Mouse (Mus musculus): ENCODE measurements around the gene Clasp2. TPM values are rescaled to one million over a fixed set of nuclear protein-coding genes. Genes with fewer than 3 reads are reported as not detected.

Gene Clasp2
- polyA plus RNA-seq, 1 experiment = 6.6 TPM

DNA sequence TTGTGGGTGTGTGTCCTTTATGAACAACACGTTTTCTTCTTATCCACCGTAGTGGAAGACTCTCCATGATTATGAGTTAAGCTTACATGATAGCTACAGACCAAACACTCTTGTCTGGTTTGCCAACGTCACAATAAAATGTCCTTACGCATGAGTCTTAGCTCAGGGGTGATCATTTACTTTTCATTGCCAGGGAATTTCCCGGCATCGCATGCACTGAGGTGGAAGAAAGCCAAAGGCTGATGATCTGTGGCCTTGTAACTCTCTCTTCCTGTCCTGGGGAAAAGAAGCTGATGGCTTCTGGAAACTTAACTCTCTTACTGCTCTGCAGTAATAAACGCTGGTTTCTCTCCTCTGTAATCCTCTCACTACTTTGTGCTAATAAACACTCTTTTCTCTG, 8.1 kb downstream of the Clasp2 start:
- TF ChIP-seq POLR2AphosphoS2 (IDR thresholded peaks at IDR 0.05; ENCODE audit: insufficient read length, low read depth) (no peak), TCF3 (IDR thresholded peaks at IDR 0.05; ENCODE audit: insufficient read length, low read depth) (no peak), E2F4 (IDR thresholded peaks at IDR 0.05; ENCODE audit: insufficient read depth) (no peak), TCF12 (IDR thresholded peaks at IDR 0.05; ENCODE audit: insufficient read depth, poor library complexity, severe bottlenecking) (no peak), MAX (IDR thresholded peaks at IDR 0.05; ENCODE audit: low read depth) (no peak), MYOD1 (IDR thresholded peaks at IDR 0.05; ENCODE audit: control insufficient read depth in 1 of 3, insufficient read length in 2 of 3, low read depth in 2 of 3) (no peak), SRF (IDR thresholded peaks at IDR 0.05; ENCODE audit: control insufficient read depth, insufficient read length, low read depth) (no peak), REST (IDR thresholded peaks at IDR 0.05; ENCODE audit: insufficient read depth, insufficient read length) (no peak), POLR2A (IDR thresholded peaks at IDR 0.05; ENCODE audit: insufficient read length, low read depth) (no peak), USF1 (IDR thresholded peaks at IDR 0.05; ENCODE audit: low read depth) (no peak), CEBPB (IDR thresholded peaks at IDR 0.05; ENCODE audit: insufficient read depth, poor library complexity, severe bottlenecking) (no peak), MYOG (IDR thresholded peaks at IDR 0.05; ENCODE audit: control insufficient read depth in 1 of 3, insufficient read depth in 1 of 3, insufficient read length in 2 of 3, low read depth in 2 of 3) (no peak)
- Histone ChIP-seq H3K79me2 (ENCODE audit: control insufficient read depth, insufficient read depth) (peaks cover 72% of the 10 kb centered on the region), H3K27me3 (ENCODE audit: control insufficient read depth, insufficient read depth, insufficient read length) (no peaks in the 10 kb centered on the region), H3ac (ENCODE audit: control insufficient read depth, insufficient read length) (no peak overlapping the region), H3K4me3 (no peak overlapping the region), H3K4me2 (ENCODE audit: low read depth) (no peak overlapping the region), H3K36me3 (ENCODE audit: control insufficient read depth, insufficient read depth) (no peaks in the 10 kb centered on the region)

DNA sequence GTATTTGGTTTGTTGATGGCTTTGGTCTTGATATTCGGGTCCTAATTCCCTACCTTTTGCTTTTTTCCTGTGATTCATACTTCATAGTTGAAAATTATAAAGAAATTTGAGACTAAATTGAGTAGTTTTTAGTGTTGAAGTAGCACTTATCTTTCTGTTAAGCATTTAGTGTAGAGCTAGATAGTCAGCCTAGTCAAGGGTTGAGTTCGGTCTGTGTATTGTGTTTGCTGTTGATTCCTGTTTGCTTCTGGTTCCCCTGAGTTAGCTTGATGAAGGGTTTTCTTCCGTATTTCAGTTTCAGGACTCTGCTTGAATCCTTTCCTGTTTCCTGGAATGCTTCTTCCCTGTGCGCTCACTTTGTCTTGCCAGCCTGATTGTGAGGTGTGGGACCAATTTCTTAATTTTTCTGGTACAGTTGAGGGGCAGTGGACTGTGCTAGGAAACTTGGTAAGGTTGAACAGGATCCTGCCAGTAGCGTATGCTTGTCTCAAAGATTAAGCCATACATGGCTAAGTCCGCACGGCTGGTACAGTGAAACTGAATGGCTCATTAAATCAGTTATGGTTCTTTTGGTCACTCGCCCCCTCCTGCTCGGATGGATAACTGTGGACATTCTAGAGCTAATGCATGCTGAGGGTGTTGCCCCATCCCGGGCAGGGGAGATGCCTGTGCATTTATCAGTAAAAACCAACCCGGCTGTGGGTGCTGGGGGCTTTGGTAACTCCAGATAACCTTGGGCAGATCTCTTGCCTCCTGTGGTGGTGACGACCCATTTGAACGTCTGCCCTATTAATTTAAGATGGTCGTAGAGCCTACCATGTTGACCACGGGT, 14.8 kb downstream of the Clasp2 start:
- no peaks in the 10 kb centered on the region for H3K27me3 ChIP-seq (ENCODE audit: control insufficient read depth, insufficient read depth, insufficient read length)
- H3K4me3 ChIP-seq = no peak overlapping the region
- no peak overlapping the region for H3ac ChIP-seq (ENCODE audit: control insufficient read depth, insufficient read length)
- no peak overlapping the region for H3K4me2 ChIP-seq (ENCODE audit: low read depth)
- no peaks in the 10 kb centered on the region for H3K36me3 ChIP-seq (ENCODE audit: control insufficient read depth, insufficient read depth)
- no peak for TF ChIP-seq CEBPB (IDR thresholded peaks at IDR 0.05; ENCODE audit: insufficient read depth, poor library complexity, severe bottlenecking)
- TF ChIP-seq E2F4 (IDR thresholded peaks at IDR 0.05; ENCODE audit: insufficient read depth) = no peak
- TF ChIP-seq USF1 (IDR thresholded peaks at IDR 0.05; ENCODE audit: low read depth) = no peak
- no peak for TF ChIP-seq MYOG (IDR thresholded peaks at IDR 0.05; ENCODE audit: control insufficient read depth in 1 of 3, insufficient read depth in 1 of 3, insufficient read length in 2 of 3, low read depth in 2 of 3)
- TF ChIP-seq POLR2AphosphoS2 (IDR thresholded peaks at IDR 0.05; ENCODE audit: insufficient read length, low read depth) = no peak
- TF ChIP-seq TCF12 (IDR thresholded peaks at IDR 0.05; ENCODE audit: insufficient read depth, poor library complexity, severe bottlenecking) = no peak
- peaks cover 36% of the 10 kb centered on the region for H3K79me2 ChIP-seq (ENCODE audit: control insufficient read depth, insufficient read depth)

DNA sequence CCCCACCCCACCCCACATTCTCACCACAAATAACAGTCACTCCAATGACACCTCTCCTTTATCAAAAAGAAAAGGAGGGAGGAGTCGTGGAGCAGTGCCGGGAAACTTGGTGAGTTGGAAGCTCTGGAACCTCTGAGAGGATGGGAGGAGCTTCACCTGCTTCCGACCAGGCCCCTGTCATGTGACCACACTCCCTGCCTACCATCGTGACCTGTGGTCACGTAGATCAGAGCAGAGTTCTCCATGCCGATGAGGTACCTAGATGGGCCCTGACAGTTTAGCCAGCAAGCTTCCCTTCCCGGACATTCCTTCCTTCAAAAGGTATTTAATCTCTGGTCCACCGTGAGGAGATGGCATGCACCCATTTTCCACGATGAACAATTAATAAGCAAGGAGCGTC, 17.2 kb downstream of the Clasp2 start:
- Histone ChIP-seq H3K4me2 (ENCODE audit: low read depth) (no peak overlapping the region), H3K27me3 (ENCODE audit: control insufficient read depth, insufficient read depth, insufficient read length) (no peaks in the 10 kb centered on the region), H3K79me2 (ENCODE audit: control insufficient read depth, insufficient read depth) (peaks cover 29% of the 10 kb centered on the region), H3K4me3 (no peak overlapping the region), H3K36me3 (ENCODE audit: control insufficient read depth, insufficient read depth) (peaks cover 4% of the 10 kb centered on the region), H3ac (ENCODE audit: control insufficient read depth, insufficient read length) (no peak overlapping the region)
- TF ChIP-seq USF1 (IDR thresholded peaks at IDR 0.05; ENCODE audit: low read depth) (no peak), MYOG (IDR thresholded peaks at IDR 0.05; ENCODE audit: control insufficient read depth in 1 of 3, insufficient read depth in 1 of 3, insufficient read length in 2 of 3, low read depth in 2 of 3) (no peak), TCF12 (IDR thresholded peaks at IDR 0.05; ENCODE audit: insufficient read depth, poor library complexity, severe bottlenecking) (no peak), POLR2AphosphoS2 (IDR thresholded peaks at IDR 0.05; ENCODE audit: insufficient read length, low read depth) (no peak), MAX (IDR thresholded peaks at IDR 0.05; ENCODE audit: low read depth) (no peak), POLR2A (IDR thresholded peaks at IDR 0.05; ENCODE audit: insufficient read length, low read depth) (no peak), SRF (IDR thresholded peaks at IDR 0.05; ENCODE audit: control insufficient read depth, insufficient read length, low read depth) (no peak), CEBPB (IDR thresholded peaks at IDR 0.05; ENCODE audit: insufficient read depth, poor library complexity, severe bottlenecking) (no peak), MYOD1 (IDR thresholded peaks at IDR 0.05; ENCODE audit: control insufficient read depth in 1 of 3, insufficient read length in 2 of 3, low read depth in 2 of 3) (no peak), TCF3 (IDR thresholded peaks at IDR 0.05; ENCODE audit: insufficient read length, low read depth) (no peak), E2F4 (IDR thresholded peaks at IDR 0.05; ENCODE audit: insufficient read depth) (no peak)

DNA sequence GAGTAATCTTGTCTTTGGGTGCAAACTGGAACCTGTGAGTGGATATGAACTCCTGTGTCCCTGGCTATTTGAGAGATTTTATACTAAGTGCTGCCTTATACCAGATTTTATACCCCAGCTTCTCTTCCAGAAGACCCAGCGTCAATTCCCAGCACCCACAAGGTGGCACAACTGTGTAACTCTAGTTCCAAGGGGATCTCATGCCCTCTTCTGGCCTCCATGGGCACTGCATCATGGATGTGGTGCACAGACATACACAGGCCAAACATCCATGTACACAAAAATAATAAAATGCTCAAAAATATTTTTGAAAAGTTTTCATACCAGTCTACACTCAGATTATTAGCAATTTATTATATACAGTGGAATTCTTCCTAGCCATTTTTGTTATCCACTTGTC, 18.4 kb downstream of the Clasp2 start:
- H3K27me3 ChIP-seq (ENCODE audit: control insufficient read depth, insufficient read depth, insufficient read length) = no peaks in the 10 kb centered on the region
- H3K4me2 ChIP-seq (ENCODE audit: low read depth) = no peak overlapping the region
- peaks cover 4% of the 10 kb centered on the region for H3K36me3 ChIP-seq (ENCODE audit: control insufficient read depth, insufficient read depth)
- H3K79me2 ChIP-seq (ENCODE audit: control insufficient read depth, insufficient read depth) = peaks cover 18% of the 10 kb centered on the region
- TF ChIP-seq MAX (IDR thresholded peaks at IDR 0.05; ENCODE audit: low read depth) = no peak
- TF ChIP-seq POLR2A (IDR thresholded peaks at IDR 0.05; ENCODE audit: insufficient read length, low read depth) = no peak
- TF ChIP-seq TCF3 (IDR thresholded peaks at IDR 0.05; ENCODE audit: insufficient read length, low read depth) = no peak
- TF ChIP-seq MYOD1 (IDR thresholded peaks at IDR 0.05; ENCODE audit: control insufficient read depth in 1 of 3, insufficient read length in 2 of 3, low read depth in 2 of 3) = no peak
- TF ChIP-seq CEBPB (IDR thresholded peaks at IDR 0.05; ENCODE audit: insufficient read depth, poor library complexity, severe bottlenecking) = no peak
- TF ChIP-seq MYOG (IDR thresholded peaks at IDR 0.05; ENCODE audit: control insufficient read depth in 1 of 3, insufficient read depth in 1 of 3, insufficient read length in 2 of 3, low read depth in 2 of 3) = no peak
- TF ChIP-seq REST (IDR thresholded peaks at IDR 0.05; ENCODE audit: insufficient read depth, insufficient read length) = no peak
- no peak overlapping the region for H3K4me3 ChIP-seq
- no peak overlapping the region for H3ac ChIP-seq (ENCODE audit: control insufficient read depth, insufficient read length)
